Mouse (Mus musculus): ENCODE results near the gene BC055324.

Gene BC055324

GRCm38 (mm10) chr1:163958036-163958435, 36.6 kb downstream of the BC055324 start:
- intact Hi-C loops (cut with DNase I): no loop called here

- intact Hi-C loops (cut with DNase I): no loop called here
Observed at GRCm38 (mm10) chr1:163953396-163953795, 41.2 kb downstream of the BC055324 start.

DNA sequence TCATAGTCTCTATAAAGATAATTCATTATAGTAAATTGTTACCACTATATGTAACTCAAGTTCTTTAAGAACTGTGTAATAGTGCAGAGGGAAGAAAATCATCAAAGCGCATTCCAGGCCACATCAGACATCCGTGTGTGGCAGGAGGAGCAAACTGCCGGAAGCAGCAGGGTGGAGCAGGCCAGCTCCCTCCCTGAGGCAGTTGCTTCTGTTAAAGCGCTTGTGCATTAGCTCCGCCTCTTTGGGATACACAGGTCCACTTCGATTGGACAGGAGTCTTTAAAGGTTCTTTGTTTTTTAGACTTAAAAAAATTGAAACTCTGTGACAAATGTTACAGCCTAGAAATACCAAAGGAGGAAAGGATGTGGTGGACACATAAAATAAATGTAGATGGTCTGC, 52.5 kb downstream of the BC055324 start:
- intact Hi-C loops (cut with DNase I): no loop called here

DNA sequence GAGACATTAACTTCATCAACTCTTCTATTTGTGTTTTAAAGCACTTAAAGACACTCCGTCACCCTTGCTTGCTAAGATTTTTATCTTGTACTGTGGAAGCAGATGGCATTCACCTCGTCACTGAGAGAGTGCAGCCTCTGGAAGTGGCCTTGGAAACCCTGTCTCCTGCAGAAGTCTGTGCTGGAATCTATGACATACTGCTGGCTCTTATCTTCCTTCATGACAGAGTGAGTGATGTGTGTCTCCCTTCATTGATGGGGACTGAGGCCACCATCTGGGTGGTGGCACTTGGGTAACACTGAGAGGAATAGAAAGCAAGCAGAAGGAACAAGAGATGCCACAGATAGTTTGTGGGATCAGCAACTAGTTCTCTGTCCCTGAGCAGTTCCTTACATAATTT, 60.0 kb downstream of the BC055324 start:
- intact Hi-C loops (cut with DNase I): no loop called here

- intact Hi-C loops (cut with DNase I): no loop called here
Observed at GRCm38 (mm10) chr1:163931801-163932200, 62.8 kb downstream of the BC055324 start.

DNA sequence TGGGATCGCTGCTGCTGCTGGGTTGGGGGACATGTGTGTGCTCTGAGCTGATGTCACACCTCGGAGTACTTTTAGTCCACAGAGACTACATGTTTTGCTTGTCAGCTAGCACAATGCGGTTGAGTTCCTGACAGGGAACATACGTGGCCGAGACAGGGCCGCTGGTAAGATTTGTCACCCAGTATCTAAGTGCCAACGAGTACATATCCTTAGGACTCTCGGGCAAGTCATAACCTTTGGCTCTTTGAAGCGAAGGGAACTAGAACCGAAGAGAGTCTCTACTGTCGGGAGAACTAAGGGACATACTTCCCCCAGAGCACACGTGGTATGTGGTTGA, 64.2 kb downstream of the BC055324 start:
- intact Hi-C loops (cut with DNase I): no loop called here

DNA sequence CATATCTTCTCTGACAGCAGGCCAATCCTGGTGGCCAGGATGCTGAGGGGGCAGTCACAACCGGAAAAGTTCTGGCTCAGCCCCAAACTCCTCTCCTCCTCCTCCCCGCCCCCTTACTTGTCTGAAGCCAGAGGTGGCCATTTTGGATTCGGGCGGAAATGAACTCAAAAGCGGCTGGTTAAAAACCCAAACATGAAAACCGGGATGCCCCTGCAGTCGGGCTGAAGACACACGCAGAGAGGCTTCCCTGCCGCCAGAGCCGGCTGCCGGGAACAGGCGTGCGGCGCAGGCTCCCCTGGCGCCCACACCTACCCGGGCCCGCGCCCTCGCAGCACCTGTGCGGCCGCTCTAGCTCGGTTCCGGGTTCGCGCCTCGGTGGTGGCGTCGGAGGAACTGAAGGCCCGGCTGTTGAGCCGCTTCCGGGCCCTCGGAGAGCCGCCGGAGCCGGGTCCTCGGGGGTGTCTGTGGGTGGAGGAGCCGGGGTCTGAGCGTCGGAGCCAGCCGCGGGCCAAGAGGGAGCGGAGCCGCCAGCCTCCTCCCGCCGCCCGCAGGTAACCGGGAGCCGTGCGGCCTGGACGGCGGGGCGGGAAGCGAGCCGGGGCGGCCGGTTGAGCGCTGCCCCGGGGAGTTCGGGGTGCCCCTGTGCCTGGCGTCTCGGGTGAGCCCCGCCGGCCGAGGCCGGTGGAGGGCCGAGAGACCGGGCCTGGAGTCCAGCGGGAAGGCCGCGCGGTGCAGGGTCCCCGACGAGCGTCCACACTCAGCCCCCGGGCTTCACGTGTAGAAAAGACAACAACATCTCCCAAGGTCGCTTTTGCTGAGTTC, 64.7 kb downstream of the BC055324 start:
- intact Hi-C loops (cut with DNase I): no loop called here

DNA sequence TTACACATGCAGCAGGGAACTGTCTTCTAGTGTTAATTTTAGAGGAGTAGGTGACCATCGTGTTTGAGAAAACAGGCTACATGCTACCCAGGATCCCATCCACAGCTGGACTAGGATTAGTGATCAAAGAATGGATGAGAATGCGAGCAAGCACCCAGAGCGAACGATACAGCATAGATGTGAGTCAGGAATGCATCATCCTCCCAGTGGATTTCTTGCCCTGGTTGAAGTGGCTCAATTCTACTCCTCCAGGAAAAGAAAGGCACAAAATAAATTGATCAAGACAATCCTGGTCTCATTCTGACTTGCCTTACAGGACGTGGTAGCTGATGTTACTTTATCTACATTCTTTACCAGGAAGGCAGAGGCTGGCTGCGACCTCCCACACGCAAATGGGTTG, 65.8 kb downstream of the BC055324 start, which contains the start of gene Scyl3:
Gene Scyl3 (plus strand): TSS at position 255 of the 400 bp plus-strand sequence.
- intact Hi-C loops (cut with DNase I): no loop called here

DNA sequence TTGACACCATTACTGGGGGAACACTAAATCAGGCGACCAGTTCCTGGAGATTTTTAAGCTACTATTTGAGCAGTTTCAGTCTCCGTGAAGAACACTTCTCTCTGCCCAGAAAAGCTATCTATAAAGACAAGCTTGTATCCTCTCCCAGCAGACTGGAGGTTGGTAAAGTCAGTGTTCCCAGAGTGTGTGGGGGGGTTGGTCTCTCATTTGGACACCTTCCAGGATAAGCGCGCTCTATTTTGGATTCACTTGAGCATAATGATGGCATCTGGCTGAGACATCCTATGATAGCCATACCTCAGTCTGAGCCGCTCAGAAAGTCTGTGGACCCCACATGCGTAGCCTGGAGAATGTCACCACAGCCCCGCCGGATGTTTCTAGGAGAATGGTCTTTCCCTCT, 70.5 kb downstream of the BC055324 start:
- intact Hi-C loops (cut with DNase I): no loop called here

- intact Hi-C loops (cut with DNase I): no loop called here
Observed at GRCm38 (mm10) chr1:163917349-163918160, 77.0 kb downstream of the BC055324 start.

DNA sequence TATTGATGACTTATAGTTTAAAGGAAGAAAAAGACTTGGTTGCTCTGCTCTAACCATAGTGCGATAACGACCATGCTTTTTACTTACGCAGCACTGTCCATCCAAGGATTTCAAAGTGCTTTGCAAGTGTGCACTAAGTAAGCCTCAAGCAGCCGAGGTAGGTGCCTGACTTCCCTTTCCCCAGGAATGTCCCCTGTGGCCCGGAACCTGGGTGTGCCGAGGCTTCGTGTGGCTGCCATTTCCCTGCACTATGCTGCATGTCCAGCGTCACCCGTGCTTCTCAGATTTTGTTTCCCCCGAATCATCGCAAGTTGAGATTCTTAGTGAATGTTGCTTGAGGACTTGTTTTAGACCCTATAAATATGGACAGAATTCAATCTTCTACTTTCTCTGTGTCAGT, 82.6 kb downstream of the BC055324 start:
- intact Hi-C loops (cut with DNase I): loop anchor here (2.0 kb wide), 2 partner anchors 77 to 761 kb away; no protein-coding TSS in a partner anchor

DNA sequence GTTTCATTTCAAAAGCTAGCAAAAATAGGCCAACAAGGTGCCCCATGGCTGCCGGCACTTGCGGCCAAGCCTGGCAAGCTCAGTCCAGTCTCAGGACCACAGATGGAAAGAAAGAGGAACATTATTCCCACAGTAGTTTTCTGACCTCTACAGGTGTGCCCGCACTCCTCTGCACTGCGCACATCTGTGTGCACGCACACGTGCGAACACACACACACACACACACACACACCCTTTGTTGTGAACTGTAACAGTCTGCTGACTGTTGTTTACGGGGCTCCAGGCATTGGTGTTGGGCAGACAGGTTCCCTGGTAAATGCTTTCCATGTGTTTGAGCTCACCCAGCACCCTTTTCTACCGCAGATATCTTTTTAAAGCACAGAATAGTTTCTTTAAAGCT, 83.8 kb downstream of the BC055324 start:
- intact Hi-C loops (cut with DNase I): loop anchor here (2.0 kb wide), 2 partner anchors 76 to 760 kb away; no protein-coding TSS in a partner anchor

GRCm38 (mm10) chr1:163910343-163910742, 84.3 kb downstream of the BC055324 start:
- intact Hi-C loops (cut with DNase I): loop anchor here (2.0 kb wide), 2 partner anchors 76 to 760 kb away; no protein-coding TSS in a partner anchor

- intact Hi-C loops (cut with DNase I): no loop called here
Observed at GRCm38 (mm10) chr1:163908389-163908788, 86.2 kb downstream of the BC055324 start.

DNA sequence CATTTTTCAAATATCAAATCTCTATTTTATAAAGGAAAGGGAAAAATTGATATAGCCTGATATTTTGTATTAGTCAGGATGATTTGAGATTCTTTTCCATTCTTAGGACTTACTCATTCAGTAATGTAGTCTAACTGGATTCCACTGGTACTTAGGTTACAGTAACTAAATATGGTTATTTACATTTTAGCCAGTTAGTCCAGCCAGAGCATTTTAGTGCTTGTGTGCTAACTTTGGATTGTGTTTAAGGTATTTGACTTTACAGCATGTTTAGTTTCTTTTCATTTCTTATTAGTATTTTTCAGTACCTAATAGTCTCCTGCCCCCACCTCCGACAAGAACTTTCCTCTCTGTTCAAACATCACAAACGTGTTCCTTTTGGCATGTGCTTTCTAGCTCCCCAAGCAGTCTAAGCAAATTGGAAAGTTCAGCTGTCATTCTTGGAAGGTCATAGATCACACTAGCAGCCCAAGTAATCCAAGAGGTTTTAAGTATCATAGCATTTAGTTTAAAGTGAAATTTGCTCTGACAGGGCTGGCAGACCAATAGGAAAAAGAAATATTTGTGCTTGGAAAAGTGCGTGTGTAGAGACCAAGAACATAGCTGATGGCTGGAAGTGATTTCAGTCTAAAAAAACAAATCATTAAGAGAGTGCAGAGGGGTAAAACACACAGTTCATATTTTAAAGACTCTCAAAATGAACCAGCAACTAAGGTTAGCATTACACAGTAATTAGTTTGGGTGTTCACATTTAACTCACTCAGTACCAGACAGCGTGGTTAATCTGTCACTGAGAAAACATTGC, 87.4 kb downstream of the BC055324 start:
- intact Hi-C loops (cut with DNase I): no loop called here

DNA sequence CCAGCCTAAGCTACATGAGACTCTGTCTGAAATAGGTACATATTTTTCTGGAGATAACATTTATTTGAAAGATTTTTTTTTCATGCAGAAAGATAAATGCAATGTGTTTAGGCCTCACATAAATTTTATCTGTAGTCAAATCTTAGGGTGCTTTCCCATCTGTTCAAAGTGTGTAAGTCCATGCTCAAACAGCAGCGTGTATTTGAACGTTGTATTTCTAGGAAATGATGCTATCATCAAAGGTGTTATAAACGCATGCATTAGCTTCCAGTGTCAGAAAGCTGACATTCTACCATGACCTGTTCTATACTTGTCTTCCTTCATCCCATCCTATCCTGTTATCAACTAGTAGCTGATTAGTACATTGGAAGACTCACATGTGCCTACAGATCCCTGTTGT, 91.2 kb downstream of the BC055324 start:
- intact Hi-C loops (cut with DNase I): no loop called here

DNA sequence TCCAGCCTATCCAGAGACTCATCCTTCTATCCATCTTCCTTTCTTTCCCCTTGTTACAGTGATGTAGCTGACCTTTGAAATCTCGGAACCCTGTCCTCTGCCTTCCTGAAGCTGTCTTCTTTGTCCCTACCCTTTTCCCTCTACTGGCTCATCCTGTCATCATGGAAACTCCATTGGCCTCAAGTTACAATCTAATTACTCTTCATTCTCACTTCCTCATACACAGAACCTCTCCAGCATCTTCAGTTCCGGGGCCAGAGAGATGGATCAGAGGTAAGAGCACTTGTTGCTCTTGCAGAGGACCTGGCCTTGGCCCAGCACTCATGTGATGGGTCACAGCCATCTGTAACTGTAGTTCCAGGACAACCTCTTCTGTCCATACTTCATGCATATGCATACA, 94.4 kb downstream of the BC055324 start:
- intact Hi-C loops (cut with DNase I): no loop called here

DNA sequence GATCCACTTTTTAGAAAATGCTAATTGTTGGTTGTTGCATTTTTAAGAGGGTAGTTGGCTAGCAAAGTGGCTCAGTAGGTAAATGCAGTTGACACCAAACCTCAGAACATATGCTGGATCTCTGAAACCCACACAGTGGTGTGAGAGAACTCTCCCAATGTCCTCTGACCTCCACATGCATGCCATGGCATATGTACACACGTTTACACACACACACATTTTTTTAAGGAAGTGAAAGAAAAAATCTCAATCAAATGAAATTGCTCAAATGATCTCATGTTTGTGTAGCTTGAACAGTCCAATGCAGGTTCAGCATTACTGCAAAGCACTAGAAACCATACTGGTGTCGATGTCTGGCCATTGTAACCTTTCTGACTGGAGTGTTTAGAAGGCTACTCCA, 95.0 kb downstream of the BC055324 start:
- intact Hi-C loops (cut with DNase I): no loop called here

GRCm38 (mm10) chr1:163898291-163898764, 96.3 kb downstream of the BC055324 start:
- intact Hi-C loops (cut with DNase I): no loop called here

Data from adrenal gland (tissue).